8 mouse cellular contexts compared by ENCODE assay signal in the genomic region with DNA sequence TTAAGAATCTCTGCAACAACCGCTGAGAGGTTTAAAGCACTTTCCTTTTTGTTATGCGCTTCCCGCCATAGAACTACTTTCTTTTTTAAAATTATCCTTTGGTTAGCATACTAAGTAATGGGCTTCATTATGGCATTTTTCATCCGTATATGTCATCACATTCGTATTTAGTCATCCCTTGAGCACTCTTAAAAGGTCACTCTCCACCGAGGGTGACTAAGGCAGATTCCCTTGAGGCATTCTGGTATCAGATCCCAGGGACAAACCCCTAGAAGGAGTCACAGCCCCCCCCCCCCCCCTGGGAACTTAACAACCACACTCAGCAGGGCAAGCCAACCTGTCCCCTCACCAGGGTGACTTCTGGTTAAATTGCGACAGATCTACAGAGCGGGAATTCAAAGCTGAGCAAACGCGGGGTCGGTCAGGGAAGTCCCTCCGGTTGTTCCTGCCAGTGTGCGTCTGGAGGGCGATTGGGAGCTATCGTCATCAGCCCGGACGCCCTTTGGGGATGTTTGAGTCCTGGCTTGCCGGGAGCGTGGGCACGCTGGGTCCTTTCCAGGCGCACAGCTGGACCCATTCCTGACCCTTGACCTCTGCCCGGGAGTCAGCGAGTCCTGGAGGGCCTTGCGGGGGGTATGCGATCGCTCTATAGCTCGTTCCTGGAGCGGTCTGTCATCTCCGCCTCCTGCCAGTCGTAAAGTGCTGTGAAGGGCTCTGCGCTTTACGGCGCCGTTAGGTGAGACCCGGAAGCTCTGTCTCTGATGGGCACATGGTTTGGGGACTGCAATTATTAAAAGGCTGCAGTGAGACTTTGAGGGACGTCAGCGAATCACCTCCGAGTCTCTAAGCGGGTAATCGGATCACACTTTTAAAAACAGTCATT. TPM values are rescaled to one million over a fixed set of nuclear protein-coding genes. Genes with fewer than 3 reads are reported as not detected.
DNase-seq lines count a peak whose midpoint lies in the region; ATAC-seq lines count a peak whose summit lies in the region.

Dph5 (plus strand) TSS at position 411 of the 883 bp plus-strand sequence.

- H3K36me3 ChIP-seq in hindbrain, embryonic 12.5 days = no peaks in the 10 kb centered on the region

- no peaks in the 10 kb centered on the region for H3K9me3 ChIP-seq in hindbrain, embryonic 12.5 days (replicated peaks)

- H3K4me1 ChIP-seq in hindbrain, embryonic 12.5 days = peaks cover 5% of the 10 kb centered on the region; the same call in 1 of the 2 replicates

- DNase-seq in Muller cell, postnatal 12 days (ENCODE audit: inconsistent ontology term) = peak; percentile 92
- peak; percentile 92 for DNase-seq in cerebellum, adult 9-11 months
- DNase-seq in frontal cortex, adult 2 months (ENCODE audit: extremely low spot score in 1 of 2, low spot score in 1 of 2) = peak; percentile 92 to 96
- peak; percentile 94 to 95 for DNase-seq in layer of hippocampus, postnatal 14 days (ENCODE audit: low spot score in 2 of 2)
- peak; percentile 86 for DNase-seq in lung, postnatal 14 days
- DNase-seq in retina, adult 2 months (ENCODE audit: low read depth, low spot score) = peak; percentile 77
- peak; percentile 88 for DNase-seq in thymus, postnatal 36 days

- H3K27ac ChIP-seq in hindbrain, embryonic 12.5 days = peak within 1 kb of the TSS; percentile 81

- WGBS in hindbrain, embryonic 12.5 days = 1% methylated on average over 40 of the region's 40 CpGs

- H3K9ac ChIP-seq in hindbrain, embryonic 12.5 days = peak within 1 kb of the TSS; percentile 79

- peak within 1 kb of the TSS; percentile 71 for H3K4me3 ChIP-seq in hindbrain, embryonic 12.5 days

- peak within 1 kb of the TSS; percentile 78 for H3K4me2 ChIP-seq in hindbrain, embryonic 12.5 days (replicated peaks)

- H3K27me3 ChIP-seq in hindbrain, embryonic 12.5 days = no peaks in the 10 kb centered on the region

- ATAC-seq in hindbrain, embryonic 12.5 days (ENCODE audit: low FRiP score) = peak; percentile 97

RNA-seq across cellular contexts. Expression of gene Dph5, which starts in this region (rescaled TPM):
- 13.4 and 14.5 TPM in 2 replicates for polyA plus RNA-seq in frontal cortex, adult 2 months (2012; rRNA removed)
- 21.9 and 26.3 TPM in 2 replicates for polyA plus RNA-seq in hindbrain, embryonic 12.5 days (2016; fragmentation: Nextera tagmentation; extraction: Ambion mirVana)
- total RNA-seq in layer of hippocampus, postnatal 14 days (2021) = 10 to 100 TPM; 15.9 to 16.9 TPM

Comparison
In these comparisons a context has a peak if more than half of its experiments do, and no peak if none do; other contexts are left out.
1. Peak in every context shown above with its lines: DNase-seq, ATAC-seq, H3K4me3 ChIP-seq and H3K27ac ChIP-seq.